Mouse (Mus musculus) erythroblast, embryonic 14.5 days (primary cell): ENCODE measurements around the gene Rassf6.

Source experiments
- GATA1 ChIP-seq: IDR thresholded peaks from 2 replicates; pipeline ENCODE4 v1.6.1; 2012; ENCODE audit warnings: low read length, inconsistent platforms, mixed read lengths
- TAL1 ChIP-seq: IDR thresholded peaks from 3 replicates; pipeline ENCODE4 v1.6.1; 2012; ENCODE audit warnings: low read length, inconsistent platforms, mixed read lengths

DNA sequence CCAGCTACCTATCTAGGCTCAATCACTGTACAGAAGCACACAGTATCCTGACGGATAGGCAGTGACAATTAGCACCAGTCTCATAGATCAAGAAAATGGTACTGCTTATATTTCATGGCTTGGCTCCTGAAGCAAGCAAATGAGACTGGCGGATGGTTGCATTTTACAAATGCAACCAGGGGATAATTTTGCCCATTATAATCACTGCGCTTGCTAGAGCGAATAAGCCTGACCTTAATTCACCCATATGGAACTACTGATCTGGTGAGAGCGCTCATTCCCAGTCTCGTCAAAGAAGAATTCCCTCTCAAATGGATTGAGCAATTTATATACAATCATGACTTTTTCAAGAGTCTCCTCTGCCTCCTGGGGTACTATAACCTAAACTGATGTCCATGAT lies 16.2 kb upstream of the Rassf6 start:
- no peak for TF ChIP-seq GATA1
- TF ChIP-seq TAL1, result no peak
